Mouse (Mus musculus) monocyte, adult 2 months (primary cell): ENCODE data around the gene Xirp1.

ENCODE experiments used
- DNase-seq, 2 experiments: peaks; one replicate each; pipeline ENCODE4 v3.0.0; 2022; ENCODE audit warnings: low spot score in 2 of 2, low read depth in 1 of 2

Xirp1 gene

GRCm38 (mm10) chr9:119973281-119973680, 50.1 kb downstream of the Xirp1 start:
- DNase-seq, result no peak

- no peak for DNase-seq
These were observed 50.8 kb downstream of the Xirp1 start for GRCm38 (mm10) chr9:119972582-119972981.

DNA sequence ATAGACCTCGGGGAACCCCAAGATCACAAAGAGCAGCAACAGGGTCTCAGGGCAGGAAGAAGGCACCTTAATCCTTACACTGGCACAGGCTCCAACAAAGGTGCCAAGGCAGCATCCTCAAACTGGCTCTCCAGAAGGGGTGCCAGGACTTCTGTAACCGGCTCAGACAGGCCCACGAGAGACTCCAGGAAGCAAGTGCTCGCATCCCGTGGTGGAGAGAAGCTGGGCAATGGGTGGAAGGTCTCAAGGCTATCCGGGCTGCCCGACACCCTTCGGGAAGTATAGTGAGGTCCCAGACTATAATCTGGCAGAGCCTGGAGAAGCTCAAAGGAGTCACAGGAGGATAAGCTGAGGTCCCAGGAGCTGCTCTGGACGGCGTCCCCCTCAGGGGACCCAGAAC, 51.2 kb downstream of the Xirp1 start:
- DNase-seq, result no peak

DNA sequence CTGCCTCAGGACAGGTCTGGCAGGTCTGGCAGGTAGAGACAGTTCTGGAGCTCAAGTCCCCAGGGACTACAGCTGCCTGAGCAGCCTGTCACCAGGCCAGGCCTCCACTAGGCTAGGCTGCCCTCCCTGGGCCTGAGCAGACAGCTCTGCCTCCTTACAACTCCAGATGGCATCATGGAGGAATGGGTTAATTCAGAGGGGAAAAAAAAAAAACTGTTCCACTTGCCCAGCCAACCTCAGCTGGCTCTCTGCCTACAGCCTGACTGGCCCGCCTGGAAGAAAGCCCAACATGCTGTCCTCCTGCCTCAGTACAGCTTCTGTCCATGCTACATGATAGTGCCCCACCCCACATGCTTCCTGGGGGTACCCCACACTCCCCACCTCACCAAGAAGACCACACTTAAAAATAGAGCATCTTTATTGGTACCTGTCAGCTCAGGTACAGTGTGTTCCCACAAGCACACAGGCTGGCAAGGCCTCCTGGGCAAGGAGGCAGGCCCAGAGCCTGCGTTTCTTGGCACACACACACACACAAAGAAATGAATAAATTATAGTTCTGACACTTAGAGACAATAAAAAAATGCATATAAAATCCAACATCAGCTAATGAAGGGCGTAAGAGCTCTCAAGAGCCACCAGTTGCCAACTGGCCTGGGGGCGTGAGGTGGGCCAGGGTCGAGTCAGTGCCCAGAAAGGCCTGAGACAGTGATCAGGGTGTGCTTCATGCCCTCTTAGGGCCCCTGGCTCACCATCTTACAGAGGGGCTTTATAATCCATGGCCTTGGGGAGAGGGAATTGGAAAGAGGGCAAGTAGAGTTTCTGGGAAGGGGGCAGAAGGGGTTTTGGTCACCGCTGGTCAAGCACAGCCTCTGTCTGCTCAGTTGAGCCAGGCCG, 52.4 kb downstream of the Xirp1 start:
- DNase-seq, result no peak

DNA sequence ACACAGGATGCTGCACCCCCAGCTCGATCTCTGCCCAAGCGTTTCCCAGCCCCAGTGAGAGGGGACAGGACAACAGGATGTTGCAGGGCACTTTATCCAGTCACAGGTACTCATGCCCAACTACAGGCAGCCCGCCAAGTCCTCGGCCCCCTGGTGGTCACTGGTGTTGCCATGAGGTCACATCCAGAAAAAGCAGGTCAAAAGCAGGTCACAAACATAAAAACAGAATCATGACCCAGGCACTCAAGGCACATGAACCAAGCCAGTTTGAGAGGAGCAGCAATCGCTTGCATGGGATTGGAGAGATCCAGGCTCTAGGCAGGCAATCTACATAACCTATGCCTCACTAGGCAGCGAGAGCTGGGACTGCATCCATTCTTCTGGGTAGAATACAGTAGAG, 53.2 kb downstream of the Xirp1 start:
- no peak for DNase-seq

DNA sequence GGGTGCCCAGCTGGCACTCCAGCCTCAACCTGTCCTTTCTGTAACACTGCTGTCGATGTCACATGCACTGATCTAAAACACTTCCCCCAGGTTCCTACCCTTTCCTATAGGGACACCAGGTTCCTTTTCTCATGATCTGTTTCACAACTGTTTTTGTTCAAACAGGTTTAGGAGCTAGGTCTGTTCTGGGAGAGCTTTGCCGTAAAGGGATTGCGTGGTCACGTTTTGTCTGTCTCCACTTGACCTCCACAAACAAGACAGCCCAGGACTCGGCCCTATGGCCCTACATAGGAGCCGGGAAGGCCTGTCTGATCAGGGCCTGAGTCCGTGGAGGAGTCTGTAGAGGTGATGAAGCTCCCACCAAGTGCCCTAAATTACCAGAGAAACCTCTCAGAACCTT, 53.6 kb downstream of the Xirp1 start:
- DNase-seq, result no peak

- no peak for DNase-seq
These were observed 57.0 kb downstream of the Xirp1 start for GRCm38 (mm10) chr9:119966221-119966910.

DNA sequence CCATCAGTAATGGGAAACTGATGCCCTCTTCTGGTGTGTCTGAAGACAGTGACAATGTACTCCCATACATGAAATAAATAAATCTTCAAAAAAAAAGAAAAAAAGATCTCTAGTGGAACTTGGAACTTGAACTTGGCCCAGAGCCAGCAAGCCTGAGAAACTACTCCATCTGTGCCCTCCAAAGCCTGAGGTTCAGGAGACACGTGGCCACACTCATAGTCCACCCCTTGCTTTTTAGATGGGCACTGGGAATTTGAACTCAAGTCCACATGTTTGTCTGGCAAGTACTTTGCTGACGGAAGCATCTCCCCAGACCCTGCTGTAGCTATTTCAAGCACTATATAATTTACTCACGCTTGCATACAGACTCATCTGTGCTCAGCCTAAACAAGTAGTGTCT, 58.2 kb downstream of the Xirp1 start:
- no peak for DNase-seq

DNA sequence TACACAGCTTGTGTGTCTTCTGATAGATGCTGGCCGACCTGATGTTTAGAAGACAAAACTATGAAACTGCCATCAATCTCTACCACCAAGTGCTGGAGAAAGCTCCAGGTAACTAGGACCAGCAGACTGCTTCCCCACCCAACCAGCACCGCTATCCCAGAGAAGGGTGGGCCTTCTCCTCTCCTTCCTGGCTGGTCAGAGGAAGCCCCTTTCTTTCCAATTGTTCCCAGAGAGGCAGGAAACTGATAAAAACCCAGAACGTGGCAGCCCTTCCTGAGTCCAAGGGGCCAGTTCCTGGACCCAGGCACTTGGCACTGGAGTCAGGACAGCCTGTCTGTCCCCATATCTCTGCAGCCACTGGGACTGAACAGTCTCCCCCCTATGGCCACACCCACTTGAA, 59.2 kb downstream of the Xirp1 start:
- DNase-seq, result no peak
